Mouse (Mus musculus): ENCODE data around the gene Gfpt2.

DNA sequence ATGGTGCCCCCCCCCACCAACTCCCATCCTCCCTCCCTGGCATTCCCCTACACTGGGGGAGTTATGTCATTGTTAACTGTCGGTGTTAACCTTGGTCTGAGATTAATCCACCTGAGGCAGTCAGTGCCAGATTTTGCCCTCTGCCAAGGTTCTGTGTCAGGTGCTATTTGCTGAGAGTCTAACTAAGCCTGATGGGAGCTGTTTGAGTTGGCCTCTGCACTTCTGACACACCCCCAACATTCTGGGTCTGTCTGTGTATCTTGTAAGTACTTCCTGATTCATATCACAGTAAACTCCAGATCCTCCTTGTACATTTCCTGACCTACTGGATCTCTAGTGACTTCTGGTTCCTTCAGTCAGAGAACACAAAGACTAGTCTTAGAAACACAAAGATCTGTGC lies 46.7 kb downstream of the Gfpt2 start:
- TF ChIP-seq CTCF (IDR thresholded peaks at IDR 0.05; ENCODE audit: borderline replicate concordance, control insufficient read depth, extremely low read depth, insufficient read depth, low read length, poor library complexity), result no peak
- no peak for TF ChIP-seq POLR2A (IDR thresholded peaks at IDR 0.05; ENCODE audit: control insufficient read depth, extremely low read depth, insufficient read depth, low read length, poor library complexity)
